Mouse (Mus musculus) small intestine, adult 2 months (tissue): ENCODE measurements at regions not wholly inside any gene's neighbourhood (a gene's known extent, or its start where the extent isn't known, plus 50 kb on each side); places are given as distances from the start of the nearest gene placed in this dataset.

Source experiments
- CTCF ChIP-seq: fragments of 200-500 bp; IDR thresholded peaks from 2 replicates; pipeline ENCODE4 v1.5.1; 2012; ENCODE audit warnings: low read depth, mild to moderate bottlenecking, control low read depth, inconsistent platforms, low read length, moderate library complexity, mixed read lengths; ENCODE audit not compliant: insufficient replicate concordance, insufficient read length; ENCODE audit errors: extremely low read depth
- POLR2A ChIP-seq: fragments of 200-500 bp; IDR thresholded peaks from 2 replicates; pipeline ENCODE4 v1.6.1; 2012; ENCODE audit warnings: low read depth, mild to moderate bottlenecking, control low read depth, inconsistent platforms, low read length, moderate library complexity

DNA sequence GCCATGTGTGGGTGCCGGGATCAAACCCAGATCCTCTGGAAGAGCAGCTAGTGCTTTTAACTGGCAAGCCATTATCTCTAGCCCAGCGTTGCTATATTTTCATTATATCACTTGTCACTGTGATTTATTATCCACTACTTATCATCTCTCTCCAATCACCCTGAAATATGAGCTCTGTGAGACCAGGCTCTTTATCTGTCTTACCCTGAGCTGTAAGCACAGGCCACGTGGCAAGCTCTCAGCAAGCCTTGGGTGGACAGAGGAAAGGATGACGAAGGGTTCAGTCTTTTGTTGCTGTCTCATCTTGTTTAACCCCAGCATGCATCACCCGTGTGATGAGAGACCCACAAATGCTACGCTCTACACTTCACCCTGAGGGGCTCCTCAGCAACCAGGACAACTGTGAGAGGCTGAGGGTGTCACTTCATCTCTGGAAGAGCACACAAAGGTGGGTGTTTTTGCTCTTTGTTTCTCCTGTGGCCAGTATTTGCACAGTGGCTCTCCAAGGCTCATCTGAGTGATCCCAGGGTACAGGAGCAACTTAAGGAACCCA is 90.9 kb downstream of the Cdc7 start:
- TF ChIP-seq POLR2A (no peak), CTCF (no peak)
